Mouse (Mus musculus): ENCODE data around the gene Itga7.

Itga7 gene

DNA sequence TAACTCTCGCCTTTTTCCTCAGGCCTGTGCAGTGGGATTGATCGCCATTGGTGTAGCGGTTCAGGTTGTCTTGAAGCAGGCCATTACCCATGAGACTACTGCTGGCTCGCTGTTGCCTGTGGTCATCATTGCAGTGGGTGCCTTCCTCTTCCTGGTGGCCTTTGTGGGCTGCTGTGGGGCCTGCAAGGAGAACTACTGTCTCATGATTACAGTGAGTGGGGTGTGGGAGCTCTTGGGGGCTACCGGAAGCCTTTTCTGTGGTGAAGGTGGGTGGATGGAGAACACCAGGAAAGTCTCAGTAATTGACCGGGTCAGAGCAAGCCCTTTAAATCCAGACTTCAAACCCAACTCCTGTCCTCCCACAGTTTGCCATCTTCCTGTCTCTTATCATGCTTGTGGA, 22.2 kb upstream of the Itga7 start:
- no peak for DNase-seq (ENCODE audit: extremely low read depth, low read depth)

- DNase-seq (ENCODE audit: extremely low read depth, low read depth), result no peak
These were observed 21.4 kb upstream of the Itga7 start for GRCm38 (mm10) chr10:128912268-128912667.

DNA sequence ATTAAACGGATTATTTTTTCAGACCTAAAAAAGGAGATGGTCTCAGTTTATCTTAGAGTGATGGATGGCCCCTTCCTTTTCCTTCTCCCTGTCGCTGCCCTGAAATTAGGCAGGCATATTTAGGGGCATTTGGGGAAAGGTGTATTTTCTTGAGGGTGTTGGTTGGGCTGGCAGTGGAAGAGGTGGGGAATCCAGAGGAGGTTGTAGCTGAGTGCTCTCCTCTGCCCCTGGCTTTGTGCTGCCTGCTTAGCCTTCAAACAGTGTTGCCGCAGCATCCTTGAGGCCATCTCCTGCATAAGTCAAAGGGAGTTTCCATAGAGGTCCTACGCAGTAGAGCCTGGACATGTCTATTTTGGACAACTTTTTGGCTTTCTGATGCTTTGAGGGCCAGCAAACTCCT, 20.8 kb upstream of the Itga7 start:
- DNase-seq (ENCODE audit: extremely low read depth, low read depth), result no peak

- DNase-seq (ENCODE audit: extremely low read depth, low read depth), result peak; percentile 58
These were observed 20.4 kb upstream of the Itga7 start for GRCm38 (mm10) chr10:128913219-128913618.

GRCm38 (mm10) chr10:128913696-128914095, 19.9 kb upstream of the Itga7 start:
- DNase-seq (ENCODE audit: extremely low read depth, low read depth), result no peak

DNA sequence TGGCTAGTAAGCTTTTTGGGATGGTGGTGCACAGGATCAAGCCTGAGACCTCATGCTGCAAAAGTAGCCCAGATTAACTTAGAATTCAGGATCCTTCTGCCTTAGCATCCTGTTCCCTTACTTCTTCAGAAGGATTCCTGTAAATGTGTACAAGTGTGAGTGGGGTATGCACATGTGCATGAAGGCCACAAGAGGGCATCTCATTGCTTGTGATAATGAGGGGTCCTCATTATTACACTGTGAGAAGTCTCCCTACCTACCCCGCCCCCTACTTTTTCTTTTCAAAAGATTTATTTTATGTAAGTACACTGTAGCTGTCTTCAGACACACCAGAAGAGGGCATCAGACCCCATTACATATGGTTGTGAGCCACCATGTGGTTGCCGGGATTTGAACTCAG, 18.1 kb upstream of the Itga7 start:
- DNase-seq (ENCODE audit: extremely low read depth, low read depth), result no peak

GRCm38 (mm10) chr10:128916665-128917064, 17.0 kb upstream of the Itga7 start:
- no peak for DNase-seq (ENCODE audit: extremely low read depth, low read depth)

- no peak for DNase-seq (ENCODE audit: extremely low read depth, low read depth)
These were observed 16.2 kb upstream of the Itga7 start for GRCm38 (mm10) chr10:128917400-128917799.

DNA sequence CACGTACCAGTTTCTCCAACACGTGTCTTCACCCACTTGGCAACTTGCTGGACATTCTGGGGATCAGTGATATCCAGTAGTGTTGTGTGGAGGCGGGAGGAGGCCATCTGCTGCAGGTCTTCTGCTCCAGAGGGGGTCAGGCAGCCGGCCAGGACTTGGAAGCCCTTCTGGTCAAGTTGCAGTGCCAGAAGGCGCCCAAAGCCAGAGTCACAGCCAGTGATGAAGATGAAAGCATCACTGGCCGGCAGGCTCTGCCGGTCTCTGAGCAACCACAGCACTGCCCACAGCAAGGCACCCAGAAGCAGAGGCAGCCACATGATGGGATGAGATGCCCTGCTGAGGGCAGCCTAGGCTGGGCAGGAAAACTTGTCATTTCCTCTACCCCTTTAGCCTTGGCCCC, 15.4 kb upstream of the Itga7 start:
- DNase-seq (ENCODE audit: extremely low read depth, low read depth), result no peak

GRCm38 (mm10) chr10:128919203-128919631, 14.4 kb upstream of the Itga7 start:
- DNase-seq (ENCODE audit: extremely low read depth, low read depth), result no peak

- no peak for DNase-seq (ENCODE audit: extremely low read depth, low read depth)
These were observed 13.7 kb upstream of the Itga7 start for GRCm38 (mm10) chr10:128919966-128920365.

DNA sequence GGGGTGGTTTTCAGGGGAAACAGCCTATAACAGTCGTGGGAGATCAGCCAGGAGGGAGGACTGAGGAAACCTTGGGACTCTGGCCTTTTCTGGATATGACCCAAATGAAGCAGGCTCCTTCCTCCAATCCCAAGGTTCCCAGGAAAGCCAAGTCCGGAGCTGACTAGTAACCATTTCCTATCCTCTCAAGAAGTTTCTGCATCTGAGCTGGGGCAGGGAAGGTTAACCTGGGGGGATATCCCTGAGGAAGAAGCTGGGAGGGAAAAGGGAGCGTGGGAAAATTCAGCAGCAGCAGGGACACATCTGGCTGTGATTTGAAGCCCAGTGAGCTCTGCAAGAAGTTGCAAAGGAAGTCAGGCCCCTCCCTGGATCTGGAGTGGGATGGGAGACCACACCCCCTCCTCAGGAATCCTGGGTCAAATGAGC, 12.9 kb upstream of the Itga7 start:
- no peak for DNase-seq (ENCODE audit: extremely low read depth, low read depth)

DNA sequence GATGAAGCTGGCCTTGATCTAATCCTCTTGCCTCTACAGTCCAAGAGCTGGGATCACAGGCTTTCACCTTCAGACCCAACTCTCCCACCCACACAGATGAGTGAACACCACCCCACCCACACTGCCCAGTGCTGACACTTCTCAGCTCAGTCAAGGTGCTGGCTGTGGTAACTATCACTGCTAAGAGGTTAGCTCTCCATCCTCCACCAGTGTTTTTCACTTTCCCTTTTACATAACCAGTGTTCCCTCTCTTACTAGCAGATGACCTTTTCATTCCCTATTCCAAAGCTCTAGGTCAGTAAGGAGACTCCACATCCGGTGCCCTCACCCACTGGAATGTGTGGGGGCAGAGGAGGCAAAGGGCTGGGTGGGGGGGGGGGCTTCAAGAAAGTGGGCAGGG, 12.4 kb upstream of the Itga7 start:
- no peak for DNase-seq (ENCODE audit: extremely low read depth, low read depth)

- DNase-seq (ENCODE audit: extremely low read depth, low read depth), result no peak
These were observed 11.5 kb upstream of the Itga7 start for GRCm38 (mm10) chr10:128921883-128922821.

DNA sequence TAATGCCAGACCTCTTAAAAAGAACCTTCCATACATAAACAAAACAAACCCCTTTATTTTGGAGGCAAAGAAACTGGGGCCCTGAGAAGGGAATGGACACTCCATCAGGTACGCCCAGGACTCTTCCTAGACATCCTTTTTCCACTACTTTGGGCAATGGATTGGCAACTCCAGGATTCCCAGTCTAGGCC, 10.9 kb upstream of the Itga7 start, which contains the start of gene Rdh5:
TSS of gene Rdh5 (minus strand) at position 67 of the 191 bp plus-strand sequence.
- no peak for DNase-seq (ENCODE audit: extremely low read depth, low read depth)

DNA sequence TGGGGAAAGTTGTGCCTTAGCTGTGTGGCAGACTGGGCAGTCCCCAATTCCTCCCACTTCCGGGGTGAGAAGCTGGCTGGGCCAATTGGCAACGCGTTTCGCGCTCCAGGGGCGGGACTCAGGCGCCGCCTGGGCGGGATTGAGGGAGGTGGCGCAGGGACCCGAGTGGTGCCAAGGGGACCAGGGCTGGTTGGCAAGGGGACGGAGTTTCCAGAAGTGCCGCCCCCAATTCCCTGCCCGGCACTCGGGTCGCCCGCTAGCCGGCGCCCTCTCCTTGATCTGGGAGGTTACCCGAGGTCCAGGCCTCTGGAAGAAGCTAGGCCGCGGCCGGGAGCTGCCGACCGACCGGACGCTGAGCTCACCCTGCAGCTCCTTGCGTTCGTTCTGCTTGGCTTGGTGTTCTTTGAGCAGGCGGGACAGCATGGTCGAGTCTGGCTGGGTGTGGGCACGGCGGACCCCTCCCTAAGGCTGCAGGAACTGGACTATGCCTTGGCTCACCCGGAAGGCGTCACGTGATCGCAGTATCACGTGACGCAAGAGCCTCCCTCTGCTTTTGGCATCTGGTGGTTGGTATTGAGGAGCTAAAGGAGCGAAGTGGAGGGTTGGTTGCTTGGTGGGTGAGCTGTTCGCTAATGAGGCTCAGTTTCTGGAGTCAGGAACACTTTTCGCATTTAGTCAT, 10.5 kb upstream of the Itga7 start:
- DNase-seq (ENCODE audit: extremely low read depth, low read depth), result peak; percentile 80

- DNase-seq (ENCODE audit: extremely low read depth, low read depth), result no peak
These were observed 9.7 kb upstream of the Itga7 start, which contains the start of gene Bloc1s1 for GRCm38 (mm10) chr10:128923935-128924334. Bloc1s1 (minus strand) TSS chr10:128924035.

GRCm38 (mm10) chr10:128928356-128928755, 5.3 kb upstream of the Itga7 start:
- no peak for DNase-seq (ENCODE audit: extremely low read depth, low read depth)

- DNase-seq (ENCODE audit: extremely low read depth, low read depth), result no peak
These were observed 3.8 kb upstream of the Itga7 start for GRCm38 (mm10) chr10:128929638-128930378.

- no peak for DNase-seq (ENCODE audit: extremely low read depth, low read depth)
These were observed 2.2 kb upstream of the Itga7 start for GRCm38 (mm10) chr10:128931441-128931840.

GRCm38 (mm10) chr10:128933976-128934721, 531 bp downstream of the Itga7 start:
- no peak for DNase-seq (ENCODE audit: extremely low read depth, low read depth)

Data from MEL-GATA-1-ER (cell line).